In genomic region chr3:116646387-116646786, GRCm38 (mm10) we compare ENCODE assay signal across 25 mouse cellular contexts. TPM values are rescaled to one million over a fixed set of nuclear protein-coding genes. Genes with fewer than 3 reads are reported as not detected.
DNase-seq lines count a peak whose midpoint lies in the region; ATAC-seq and TF ChIP-seq lines count a peak whose summit lies in the region.
"Had no signal": no experiment of that assay in that cellular context is flagged by ENCODE, and none has a peak within 500 bp of the region (broad histone marks: within the 10 kb centered on the region; RNA-seq: fewer than 3 reads in every experiment).

No protein-coding gene starts in this region.

- no peaks in the 10 kb centered on the region for H3K27me3 ChIP-seq in liver, embryonic 16.5 days (ENCODE audit: control insufficient read depth, insufficient read depth, low read depth, low read length)
- H3K27me3 ChIP-seq in liver, embryonic 12.5 days (replicated peaks), result no peaks in the 10 kb centered on the region
- H3K27me3 ChIP-seq in midbrain, embryonic 11.5 days (ENCODE audit: control insufficient read depth, insufficient read depth, low read length), result no peaks in the 10 kb centered on the region
- no peaks in the 10 kb centered on the region for H3K27me3 ChIP-seq in midbrain, embryonic 10.5 days (ENCODE audit: low read depth, poor library complexity, severe bottlenecking)
- no peaks in the 10 kb centered on the region for H3K27me3 ChIP-seq in stomach, postnatal 0 days (ENCODE audit: control insufficient read depth, insufficient read depth, low read length)
- H3K27me3 ChIP-seq: embryonic facial prominence, embryonic 13.5 days; embryonic facial prominence, embryonic 15.5 days; forebrain, embryonic 12.5 days had no signal

- peaks cover 21% of the 10 kb centered on the region for H3K36me3 ChIP-seq in liver, embryonic 16.5 days (ENCODE audit: control insufficient read depth, insufficient read depth)
- H3K36me3 ChIP-seq in liver, embryonic 12.5 days, result peaks cover 85% of the 10 kb centered on the region
- peaks cover 9% of the 10 kb centered on the region for H3K36me3 ChIP-seq in midbrain, embryonic 11.5 days (ENCODE audit: control insufficient read depth, insufficient read depth, low read length)
- H3K36me3 ChIP-seq in midbrain, embryonic 10.5 days, result peaks cover 86% of the 10 kb centered on the region
- peaks cover 15% of the 10 kb centered on the region for H3K36me3 ChIP-seq in stomach, postnatal 0 days (ENCODE audit: control insufficient read depth, insufficient read depth, low read length)

- H3K27ac ChIP-seq in liver, embryonic 16.5 days (ENCODE audit: low read length), result no peak overlapping the region
- no peak overlapping the region for H3K27ac ChIP-seq in liver, embryonic 12.5 days
- no peak overlapping the region for H3K27ac ChIP-seq in midbrain, embryonic 11.5 days (ENCODE audit: low read depth, low read length)
- no peak overlapping the region for H3K27ac ChIP-seq in midbrain, embryonic 10.5 days (replicated peaks)
- H3K27ac ChIP-seq in stomach, postnatal 0 days (replicated peaks), result no peak overlapping the region
- H3K27ac ChIP-seq: embryonic facial prominence, embryonic 13.5 days; embryonic facial prominence, embryonic 15.5 days; forebrain, embryonic 10.5 days; forebrain, embryonic 12.5 days had no signal

- H3K4me1 ChIP-seq in liver, embryonic 16.5 days (ENCODE audit: control insufficient read depth, low read depth, low read length), result peaks cover 7% of the 10 kb centered on the region
- peaks cover 25% of the 10 kb centered on the region for H3K4me1 ChIP-seq in liver, embryonic 12.5 days
- H3K4me1 ChIP-seq in midbrain, embryonic 11.5 days (ENCODE audit: control insufficient read depth, insufficient read depth, low read length), result no peaks in the 10 kb centered on the region
- H3K4me1 ChIP-seq in midbrain, embryonic 10.5 days, result no peaks in the 10 kb centered on the region
- H3K4me1 ChIP-seq in stomach, postnatal 0 days (replicated peaks; ENCODE audit: control insufficient read depth, insufficient read depth), result no peaks in the 10 kb centered on the region
- H3K4me1 ChIP-seq: embryonic facial prominence, embryonic 13.5 days; embryonic facial prominence, embryonic 15.5 days; forebrain, embryonic 10.5 days; forebrain, embryonic 12.5 days had no signal

- no peak for TF ChIP-seq CTCF in stomach, postnatal 0 days (IDR thresholded peaks at IDR 0.05; ENCODE audit: low read depth)

- ATAC-seq in liver, embryonic 16.5 days (ENCODE audit: low read depth), result 0 out of 2 replicates have a peak, but pooled peaks have one; percentile 20
- ATAC-seq in liver, embryonic 12.5 days, result no peak
- no peak for ATAC-seq in midbrain, embryonic 11.5 days (ENCODE audit: low FRiP score)
- ATAC-seq in stomach, postnatal 0 days (ENCODE audit: low FRiP score, low TSS enrichment), result no peak
- ATAC-seq: forebrain, embryonic 14.5 days had no signal

- H3K9ac ChIP-seq in liver, embryonic 16.5 days (ENCODE audit: low read depth, low read length), result no peak overlapping the region
- H3K9ac ChIP-seq in liver, embryonic 12.5 days, result no peak overlapping the region
- no peak overlapping the region for H3K9ac ChIP-seq in midbrain, embryonic 11.5 days (ENCODE audit: low read length)
- H3K9ac ChIP-seq in stomach, postnatal 0 days (ENCODE audit: low read length), result no peak overlapping the region
- H3K9ac ChIP-seq: embryonic facial prominence, embryonic 13.5 days; embryonic facial prominence, embryonic 15.5 days; forebrain, embryonic 12.5 days had no signal

- no peak overlapping the region for H3K4me2 ChIP-seq in liver, embryonic 16.5 days (ENCODE audit: low read depth, low read length)
- no peak overlapping the region for H3K4me2 ChIP-seq in liver, embryonic 12.5 days
- H3K4me2 ChIP-seq in midbrain, embryonic 11.5 days, result no peak overlapping the region
- no peak overlapping the region for H3K4me2 ChIP-seq in stomach, postnatal 0 days (replicated peaks; ENCODE audit: low read depth)
- H3K4me2 ChIP-seq: embryonic facial prominence, embryonic 13.5 days; embryonic facial prominence, embryonic 15.5 days; forebrain, embryonic 12.5 days had no signal

- 86% methylated on average over 1 of the region's 1 CpGs for WGBS in liver, embryonic 16.5 days (ENCODE audit: insufficient replicate concordance)
- 86% methylated on average over 1 of the region's 1 CpGs for WGBS in liver, embryonic 12.5 days (ENCODE audit: insufficient replicate concordance)
- WGBS in midbrain, embryonic 11.5 days, result 95% methylated on average over 1 of the region's 1 CpGs
- WGBS in midbrain, embryonic 10.5 days, result 95% methylated on average over 1 of the region's 1 CpGs
- WGBS in stomach, postnatal 0 days, result 85% methylated on average over 1 of the region's 1 CpGs

- H3K9me3 ChIP-seq in liver, embryonic 16.5 days (replicated peaks; ENCODE audit: control insufficient read depth, low read length), result no peaks in the 10 kb centered on the region
- H3K9me3 ChIP-seq in liver, embryonic 12.5 days (replicated peaks), result no peaks in the 10 kb centered on the region
- no peaks in the 10 kb centered on the region for H3K9me3 ChIP-seq in midbrain, embryonic 11.5 days (ENCODE audit: control insufficient read depth, low read length)
- no peaks in the 10 kb centered on the region for H3K9me3 ChIP-seq in midbrain, embryonic 10.5 days (replicated peaks)
- H3K9me3 ChIP-seq in stomach, postnatal 0 days (ENCODE audit: control insufficient read depth, low read length), result no peaks in the 10 kb centered on the region
- H3K9me3 ChIP-seq: embryonic facial prominence, embryonic 13.5 days; embryonic facial prominence, embryonic 15.5 days; forebrain, embryonic 10.5 days; forebrain, embryonic 12.5 days had no signal

- no peak overlapping the region for H3K4me3 ChIP-seq in liver, embryonic 16.5 days (ENCODE audit: low read depth, low read length)
- no peak overlapping the region for H3K4me3 ChIP-seq in liver, embryonic 12.5 days
- no peak overlapping the region for H3K4me3 ChIP-seq in midbrain, embryonic 11.5 days (ENCODE audit: low read depth, low read length)
- no peak overlapping the region for H3K4me3 ChIP-seq in midbrain, embryonic 10.5 days
- no peak overlapping the region for H3K4me3 ChIP-seq in stomach, postnatal 0 days (ENCODE audit: low read depth, low read length)
- H3K4me3 ChIP-seq: embryonic facial prominence, embryonic 13.5 days; embryonic facial prominence, embryonic 15.5 days; erythroblast, embryonic 14.5 days; forebrain, embryonic 10.5 days; forebrain, embryonic 12.5 days had no signal

- DNase-seq in midbrain, embryonic 11.5 days (ENCODE audit: low spot score, missing footprints), result peak; percentile 51
- DNase-seq in midbrain, embryonic 10.5 days (ENCODE audit: low spot score), result no peak
- peak; percentile 1 for DNase-seq in stomach, postnatal 0 days (ENCODE audit: low spot score)
- DNase-seq in spleen, postnatal 10 days (ENCODE audit: low spot score in 2 of 2), result no peak
- DNase-seq: adrenal gland, adult 2 months; adrenal gland, postnatal 10 days; adrenal gland, postnatal 25 days; cerebellum, adult 11 months; cerebellum, adult 18-20 months; cerebellum, adult 8-10 months; cerebellum, adult 9-11 months; cerebellum, postnatal 14 days; cerebellum, postnatal 36 days; embryo, embryonic 11 days had no signal

- no peak for TF ChIP-seq EP300 in stomach, postnatal 0 days (optimal IDR thresholded peaks at IDR 0.05)

RNA-seq across cellular contexts. Expression of gene Mfsd14a, which starts 16.1 kb away (rescaled TPM):
- 32.0 and 32.8 TPM in 2 replicates for polyA plus RNA-seq in liver, embryonic 16.5 days (2015; fragmentation: Nextera tagmentation; extraction: Ambion mirVana)
- 49.6 and 53.1 TPM in 2 replicates for polyA plus RNA-seq in liver, embryonic 12.5 days (2016; fragmentation: Nextera tagmentation; extraction: Ambion mirVana)
- 88.7 and 91.6 TPM in 2 replicates for polyA plus RNA-seq in midbrain, embryonic 11.5 days (2014; fragmentation: Nextera tagmentation; extraction: Ambion mirVana)
- 81.4 and 82.5 TPM in 2 replicates for polyA plus RNA-seq in midbrain, embryonic 10.5 days (2016; fragmentation: Nextera tagmentation; extraction: Ambion mirVana)
- 50.4 and 51.1 TPM in 2 replicates for polyA plus RNA-seq in stomach, postnatal 0 days (2015; fragmentation: Nextera tagmentation; extraction: Ambion mirVana)

RNA-seq across cellular contexts. Expression of gene Trmt13, which starts 32.0 kb away (rescaled TPM):
- polyA plus RNA-seq in liver, embryonic 16.5 days (2015; fragmentation: Nextera tagmentation; extraction: Ambion mirVana), result 7.0 and 7.3 TPM in 2 replicates
- 13.1 and 13.6 TPM in 2 replicates for polyA plus RNA-seq in liver, embryonic 12.5 days (2016; fragmentation: Nextera tagmentation; extraction: Ambion mirVana)
- 21.1 and 23.5 TPM in 2 replicates for polyA plus RNA-seq in midbrain, embryonic 11.5 days (2014; fragmentation: Nextera tagmentation; extraction: Ambion mirVana)
- polyA plus RNA-seq in midbrain, embryonic 10.5 days (2016; fragmentation: Nextera tagmentation; extraction: Ambion mirVana), result 25.0 and 26.9 TPM in 2 replicates
- 12.6 and 13.0 TPM in 2 replicates for polyA plus RNA-seq in stomach, postnatal 0 days (2015; fragmentation: Nextera tagmentation; extraction: Ambion mirVana)

RNA-seq across cellular contexts. Expression of gene Gm43191, which starts 34.7 kb away (rescaled TPM):
- not detected in 2 replicates for polyA plus RNA-seq in liver, embryonic 16.5 days (2015; fragmentation: Nextera tagmentation; extraction: Ambion mirVana)
- polyA plus RNA-seq in liver, embryonic 12.5 days (2016; fragmentation: Nextera tagmentation; extraction: Ambion mirVana), result not detected in 2 replicates
- polyA plus RNA-seq in midbrain, embryonic 11.5 days (2014; fragmentation: Nextera tagmentation; extraction: Ambion mirVana), result not detected in 2 replicates
- polyA plus RNA-seq in midbrain, embryonic 10.5 days (2016; fragmentation: Nextera tagmentation; extraction: Ambion mirVana), result not detected in 2 replicates
- not detected in 2 replicates for polyA plus RNA-seq in stomach, postnatal 0 days (2015; fragmentation: Nextera tagmentation; extraction: Ambion mirVana)
- polyA plus RNA-seq: adrenal gland, adult 2 months; brain, embryonic 14.5 days; C2C12; embryonic facial prominence, embryonic 11.5 days; embryonic facial prominence, embryonic 13.5 days; embryonic facial prominence, embryonic 15.5 days; erythroblast, embryonic 14.5 days; forebrain, embryonic 12.5 days; forebrain, embryonic 14.5 days had no signal

RNA-seq across cellular contexts. Expression of gene Sass6, which starts 51.6 kb away (rescaled TPM):
- polyA plus RNA-seq in liver, embryonic 16.5 days (2015; fragmentation: Nextera tagmentation; extraction: Ambion mirVana), result 17.3 and 17.8 TPM in 2 replicates
- polyA plus RNA-seq in liver, embryonic 12.5 days (2016; fragmentation: Nextera tagmentation; extraction: Ambion mirVana), result 26.3 and 28.2 TPM in 2 replicates
- 36.0 and 37.5 TPM in 2 replicates for polyA plus RNA-seq in midbrain, embryonic 11.5 days (2014; fragmentation: Nextera tagmentation; extraction: Ambion mirVana)
- polyA plus RNA-seq in midbrain, embryonic 10.5 days (2016; fragmentation: Nextera tagmentation; extraction: Ambion mirVana), result 37.3 and 39.5 TPM in 2 replicates
- 5.0 TPM in 2 replicates for polyA plus RNA-seq in stomach, postnatal 0 days (2015; fragmentation: Nextera tagmentation; extraction: Ambion mirVana)

Comparison
In these comparisons a context has a peak if more than half of its experiments do, and no peak if none do; other contexts are left out.
1. DNase-seq: peak in midbrain, embryonic 11.5 days (single experiment) and stomach, postnatal 0 days (single experiment); none in midbrain, embryonic 10.5 days (single experiment) and spleen, postnatal 10 days (0 of 2).